Mouse (Mus musculus) hindbrain, embryonic 15.5 days (tissue): Measurements from ENCODE around the gene Mapk8ip1. TPM values are rescaled to one million over a fixed set of nuclear protein-coding genes. Genes with fewer than 3 reads are reported as not detected.

Experiments
- microRNA-seq: library from miRNA; unstranded; fragments of <30 nt; microRNA quantifications from one replicate; pipeline ENCODE4, GENCODE M21; 2016
- polyA plus RNA-seq: library from polyadenylated mRNA; unstranded; fragments of >200 nt; fragmentation: Nextera tagmentation; extraction: Ambion mirVana; gene quantifications from 2 replicates; pipeline ENCODE4 v1.2.1, GENCODE M21; 2015

The Mapk8ip1 gene
- polyA plus RNA-seq, 1 experiment from 2014 or later: 178 TPM

Small RNAs within 50 kb of the gene (microRNA-seq; reads per million reads assigned to microRNA genes)
- not detected for gene Mir7000

Other genes starting within 250 kb of the Mapk8ip1 start
- gene Pex16, start 26.6 kb downstream of the Mapk8ip1 start, polyA plus RNA-seq: 37.3 and 40.1 TPM in 2 replicates
- 1.5 TPM in 2 replicates for gene Large2, start 26.4 kb downstream of the Mapk8ip1 start, polyA plus RNA-seq
- gene 1700029I15Rik, start 18.7 kb downstream of the Mapk8ip1 start, polyA plus RNA-seq: 7.8 and 8.8 TPM in 2 replicates
- gene Cry2, start 32.8 kb upstream of the Mapk8ip1 start, polyA plus RNA-seq: 41.1 and 47.9 TPM in 2 replicates
- 15.4 and 20.1 TPM in 2 replicates for gene Slc35c1, start 59.3 kb upstream of the Mapk8ip1 start, polyA plus RNA-seq
- gene Chst1, start 198.4 kb upstream of the Mapk8ip1 start, polyA plus RNA-seq: 29.3 and 31.3 TPM in 2 replicates